Mouse (Mus musculus) activated CD4-positive, CD25-positive, alpha-beta regulatory T cell, adult 9 weeks (primary cell): ENCODE data around the gene Atg10. TPM values are rescaled to one million over a fixed set of nuclear protein-coding genes. Genes with fewer than 3 reads are reported as not detected.

Experiments
- polyA plus RNA-seq: library from polyadenylated mRNA; unstranded; fragments of 100-300 nt; shearing (Covaris generic); gene quantifications from one replicate; pipeline ENCODE4 v1.2.1, GENCODE M21; 2017

Gene Atg10
- polyA plus RNA-seq, result 23.8 TPM

DNA sequence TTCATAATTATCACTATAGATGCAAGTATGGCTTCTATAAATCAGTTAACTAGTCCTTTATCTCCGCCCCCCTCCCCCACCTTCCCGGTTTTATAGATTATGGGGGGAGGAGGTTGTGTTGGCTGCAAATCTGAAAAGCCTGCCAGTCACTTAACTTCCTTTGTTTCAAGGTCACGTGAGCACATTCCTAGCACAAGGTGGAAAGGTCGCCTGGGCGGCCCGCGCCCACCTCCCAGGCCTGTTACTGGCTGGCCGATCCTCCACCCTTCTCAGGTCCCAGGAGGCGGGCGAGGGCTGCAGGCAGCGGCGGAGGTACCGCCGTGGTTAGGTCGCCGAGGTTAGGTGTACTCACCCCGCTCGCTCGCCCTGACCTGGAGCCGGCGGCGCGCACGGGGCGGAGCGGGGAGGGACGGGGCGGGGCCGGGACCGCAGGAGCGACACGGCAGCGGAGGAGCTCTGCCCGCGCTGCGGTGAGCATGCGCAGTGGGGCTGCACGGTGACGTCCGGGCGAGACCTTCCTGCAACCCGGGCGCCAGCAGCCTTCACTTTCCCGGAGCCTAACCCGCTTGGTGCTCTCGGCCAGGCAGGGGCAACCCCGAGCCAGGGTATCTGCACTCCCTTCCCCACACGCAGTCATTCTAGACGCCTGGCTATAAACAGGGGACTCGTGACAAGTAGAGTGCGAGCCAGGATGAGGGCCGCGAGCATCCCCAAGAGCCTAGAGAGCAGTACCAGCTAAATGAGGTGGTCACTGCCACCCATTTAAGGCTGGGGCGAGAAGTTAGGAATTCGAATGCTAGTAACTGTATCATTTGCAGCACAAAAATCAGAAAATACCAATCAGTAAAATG lies at the start of gene Atg10:
Atg10 (minus strand) TSS at position 382 of the 851 bp plus-strand sequence.

DNA sequence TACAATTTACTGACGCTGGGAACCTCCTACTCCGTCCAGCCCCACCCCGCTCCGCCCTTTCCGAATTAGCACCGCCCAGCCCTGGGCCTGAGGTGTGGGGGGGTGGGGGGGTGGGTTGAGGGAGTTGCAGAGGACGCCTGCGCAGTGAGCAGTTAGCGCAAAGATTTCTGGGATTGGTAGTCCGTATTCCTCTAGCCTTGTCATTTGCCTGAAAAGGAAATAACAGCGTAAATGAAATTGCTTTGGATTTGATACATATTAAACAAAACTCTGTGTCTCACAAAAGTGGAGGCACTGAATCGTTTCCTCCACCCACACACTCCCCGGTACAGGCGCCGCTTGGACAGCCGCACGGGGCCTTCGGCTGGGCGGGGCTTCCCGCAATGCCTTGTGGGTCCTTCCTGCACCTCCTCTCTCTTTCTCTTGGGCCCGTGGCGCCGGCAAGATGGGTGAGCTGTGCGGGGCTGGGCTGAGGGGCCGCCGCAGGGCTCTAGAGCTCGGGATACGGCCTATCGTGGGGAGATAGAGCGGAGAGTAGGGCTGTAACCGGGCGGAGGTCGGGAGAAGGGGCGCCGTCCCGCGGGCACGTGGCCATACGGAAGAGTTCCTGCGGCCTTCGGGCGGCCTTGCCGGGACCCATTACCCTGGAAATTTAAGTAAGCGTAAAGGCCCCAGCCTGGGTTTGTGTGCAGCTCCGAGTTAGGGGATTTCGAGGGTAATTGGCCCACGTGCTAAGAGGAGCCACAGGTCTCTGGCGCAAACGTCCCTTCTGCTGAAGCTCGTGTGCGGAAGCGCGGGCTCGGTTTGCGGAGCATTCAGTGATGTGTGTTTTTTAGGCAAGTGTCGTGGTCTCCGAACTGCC lies 300.8 kb downstream of the Atg10 start, which contains the start of gene Rps23:
Rps23 (plus strand) TSS at position 208 of the 862 bp plus-strand sequence.

DNA sequence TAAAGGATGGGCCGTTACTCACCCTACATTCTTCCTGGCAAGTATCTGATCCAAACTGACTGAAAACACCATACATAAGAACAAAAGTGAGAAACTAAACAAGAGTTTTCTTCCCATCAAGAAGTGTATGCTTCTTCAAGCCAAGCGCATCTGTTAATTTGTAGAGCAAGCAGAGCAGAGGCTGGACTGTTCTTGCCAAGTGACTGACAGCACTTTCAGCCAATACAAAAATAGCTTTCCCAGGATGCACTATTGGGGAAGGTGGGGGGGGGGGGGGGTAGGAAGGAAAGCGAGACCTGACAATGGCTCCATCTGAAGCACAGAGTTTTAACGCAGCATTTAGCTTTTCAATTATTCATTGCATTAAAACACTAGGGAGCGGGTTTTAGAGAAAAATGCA lies 318.6 kb downstream of the Atg10 start, which contains the start of gene Atp6ap1l:
Atp6ap1l (minus strand) TSS at position 180 of the 400 bp plus-strand sequence.

Other genes with a start within 250 kb of the Atg10 start
- 142 TPM for gene Ssbp2, start 236.3 kb upstream of the Atg10 start, polyA plus RNA-seq